Mouse (Mus musculus): ENCODE data around the gene Cilp. TPM values are rescaled to one million over a fixed set of nuclear protein-coding genes. Genes with fewer than 3 reads are reported as not detected.
"Not testable (repeated sequence)": the region's sequence is repeated elsewhere in the genome, so short reads cannot be mapped to it uniquely, and the experiment has no call there.

The Cilp gene
- 0.61 and 0.77 TPM in 2 replicates for polyA plus RNA-seq (2015; fragmentation: Nextera tagmentation; extraction: Ambion mirVana)

DNA sequence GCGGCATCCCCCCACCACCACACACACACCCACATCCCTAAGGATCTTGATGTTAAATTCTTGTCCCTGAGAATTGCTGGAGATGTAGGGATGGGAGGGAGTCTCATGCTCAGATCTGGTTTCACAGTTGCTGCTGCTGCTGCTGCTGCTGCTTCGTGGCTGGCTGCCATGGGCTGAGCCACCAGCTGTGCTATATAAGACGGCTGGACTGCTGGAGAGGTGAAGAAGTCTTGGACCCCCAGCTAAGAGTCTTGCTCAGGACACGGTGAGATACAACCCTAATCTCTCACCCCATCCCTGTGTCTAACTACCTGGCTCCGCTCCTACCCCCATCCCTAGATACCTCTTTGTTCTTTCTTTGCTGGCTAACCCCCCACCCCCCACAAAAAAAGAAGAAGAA is at the start of gene Cilp:
Gene Cilp (plus strand): TSS at position 222 of the 400 bp plus-strand sequence.
- no peak for DNase-seq (ENCODE audit: low spot score)

DNA sequence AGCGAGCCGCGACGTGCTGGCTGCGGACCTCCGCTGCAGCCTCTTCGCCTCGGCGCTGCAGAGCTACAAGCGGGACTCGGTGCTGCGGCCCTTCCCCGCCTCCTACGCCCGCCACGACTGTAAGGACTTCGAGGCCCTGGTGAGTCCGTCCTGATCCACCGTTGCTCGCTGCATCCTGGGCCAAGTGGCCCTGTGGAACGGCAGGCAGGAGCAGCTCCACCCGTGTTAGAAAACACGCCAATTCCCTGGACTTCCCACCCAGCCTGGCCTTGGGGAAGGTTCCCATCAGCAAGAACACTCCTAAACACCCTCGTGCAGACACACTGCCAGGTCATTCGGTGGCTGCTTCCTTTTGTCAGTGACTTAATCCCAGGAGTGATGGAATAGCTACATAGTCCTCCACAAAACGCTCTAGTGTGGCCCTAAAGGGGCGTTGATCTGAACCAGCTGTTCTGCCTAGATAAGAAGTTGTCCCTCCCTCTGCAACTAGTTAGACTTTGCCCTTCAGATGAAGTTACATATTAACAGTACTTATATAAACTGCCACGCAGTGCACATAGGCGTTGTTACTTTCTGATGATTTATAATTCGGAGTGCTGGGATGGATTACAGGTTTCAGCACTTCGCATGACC is 49.4 kb upstream of the Cilp start:
- no peak for DNase-seq (ENCODE audit: low spot score)

DNA sequence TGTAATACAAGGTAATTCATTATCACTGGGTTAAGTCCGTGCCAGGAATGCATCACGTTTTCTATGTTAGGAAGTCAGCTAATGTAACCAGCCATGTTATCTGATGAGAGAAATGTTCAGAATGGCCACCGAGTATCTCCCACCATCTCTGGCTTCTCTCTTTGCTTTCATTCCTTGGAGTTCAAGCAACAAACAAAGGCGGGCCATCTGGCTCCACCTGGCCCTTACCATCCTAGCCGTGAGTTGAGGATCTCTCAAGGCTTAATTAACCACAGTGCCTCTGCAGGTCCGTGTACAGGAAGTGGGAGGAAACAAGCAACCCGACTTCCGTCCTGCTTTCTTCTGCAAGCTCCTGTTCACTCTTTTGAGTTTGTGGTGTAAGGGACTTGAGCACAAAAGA is 48.0 kb upstream of the Cilp start:
- peak; percentile 71 for DNase-seq (ENCODE audit: low spot score)

DNA sequence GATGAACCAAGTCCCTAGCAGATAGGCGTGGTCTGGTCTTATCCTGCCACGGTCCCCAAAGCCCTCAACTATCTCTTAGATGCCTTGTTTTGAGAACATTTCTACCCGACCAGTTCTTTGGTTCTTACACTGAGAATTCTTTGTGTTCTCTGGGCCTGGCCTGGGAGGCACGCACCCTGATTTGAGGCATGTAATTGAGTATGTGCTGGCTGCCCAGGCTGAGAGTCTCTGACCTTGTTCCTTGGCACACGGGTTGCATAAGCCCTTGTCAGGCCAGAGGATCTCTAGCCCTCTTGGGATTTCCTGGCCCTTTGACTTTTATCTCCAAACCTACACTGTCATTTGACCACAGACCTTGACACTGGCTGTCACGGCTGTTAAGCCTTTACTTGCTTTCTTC is 47.3 kb upstream of the Cilp start:
- no peak for DNase-seq (ENCODE audit: low spot score)

DNA sequence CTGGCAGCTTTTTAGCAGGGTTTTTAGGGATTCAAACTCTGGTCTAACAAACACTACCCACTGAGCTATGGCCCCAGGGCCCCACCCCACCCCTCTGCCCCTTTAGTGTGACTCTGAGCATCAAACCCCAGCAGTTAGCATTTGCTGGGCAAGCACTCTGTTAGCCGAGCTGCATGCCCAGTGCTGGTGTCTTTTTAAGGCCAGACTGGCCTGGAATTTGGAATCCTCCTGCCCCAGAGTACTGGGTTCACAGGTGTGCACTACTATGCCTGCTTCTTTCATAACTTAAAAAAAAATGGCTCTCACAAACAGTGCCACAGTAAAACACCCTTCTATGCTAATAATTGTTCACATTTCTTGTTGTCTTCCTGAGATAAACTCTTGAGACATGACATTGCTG is 46.1 kb upstream of the Cilp start:
- no peak for DNase-seq (ENCODE audit: low spot score)

DNA sequence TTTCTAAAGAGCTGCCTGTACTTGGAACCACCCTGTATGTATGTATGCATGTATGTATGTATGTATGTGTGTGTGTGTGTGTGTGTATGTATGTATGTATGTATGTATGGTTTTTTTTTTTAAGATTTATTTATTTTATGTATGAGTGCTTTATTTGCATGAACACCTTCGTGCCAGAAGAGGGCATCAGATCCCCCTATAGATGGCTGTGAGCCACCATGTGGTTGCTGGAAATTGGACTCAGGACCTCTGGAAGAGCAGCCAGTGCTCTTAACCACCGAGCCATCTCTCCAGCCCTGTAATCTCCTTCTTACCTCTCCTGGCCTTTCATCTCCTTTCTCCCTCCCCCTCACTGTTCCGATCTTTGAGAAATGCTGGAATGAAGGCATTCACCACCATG is 44.6 kb upstream of the Cilp start:
- not testable (repeated sequence) for DNase-seq (ENCODE audit: low spot score)

DNA sequence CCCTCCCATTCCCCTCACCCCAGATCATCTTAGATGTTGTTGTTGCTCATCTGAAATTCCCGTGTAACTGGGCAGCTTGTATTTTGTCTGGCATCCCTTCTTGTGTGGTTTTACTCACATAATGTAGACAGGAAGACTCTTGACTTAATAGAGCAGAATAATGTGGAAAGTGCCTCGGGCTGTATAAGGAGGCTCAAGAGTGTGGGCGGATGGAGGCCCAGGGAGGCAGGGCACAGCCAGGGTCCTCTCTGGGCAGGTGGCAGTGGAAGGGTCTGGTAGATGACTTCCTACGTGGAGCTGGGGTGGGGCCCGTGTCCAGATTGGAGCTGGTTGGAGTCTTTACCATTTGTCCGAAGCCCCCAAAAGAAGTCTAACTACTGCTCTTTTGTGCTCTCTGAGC is 41.1 kb upstream of the Cilp start:
- DNase-seq (ENCODE audit: low spot score): no peak

DNA sequence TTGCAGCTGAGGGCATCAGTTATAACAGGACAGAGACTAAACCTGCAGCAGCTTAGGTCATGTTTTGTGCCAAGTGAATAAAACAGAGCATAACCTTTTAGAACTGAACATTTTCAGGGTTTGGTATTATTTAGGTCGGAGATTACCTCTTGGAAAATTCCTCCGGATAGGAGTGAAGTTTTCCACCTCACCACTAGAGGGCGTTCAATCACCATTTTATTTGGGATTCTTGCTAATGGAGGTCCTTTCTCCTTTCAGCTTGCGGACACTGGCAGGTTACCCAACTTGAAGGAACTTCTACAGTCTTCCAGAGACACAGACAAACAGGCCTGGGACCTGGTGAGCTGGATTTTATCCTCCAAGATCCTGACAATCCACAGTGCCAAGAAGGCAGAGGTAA is 39.2 kb upstream of the Cilp start:
- DNase-seq (ENCODE audit: low spot score): no peak

DNA sequence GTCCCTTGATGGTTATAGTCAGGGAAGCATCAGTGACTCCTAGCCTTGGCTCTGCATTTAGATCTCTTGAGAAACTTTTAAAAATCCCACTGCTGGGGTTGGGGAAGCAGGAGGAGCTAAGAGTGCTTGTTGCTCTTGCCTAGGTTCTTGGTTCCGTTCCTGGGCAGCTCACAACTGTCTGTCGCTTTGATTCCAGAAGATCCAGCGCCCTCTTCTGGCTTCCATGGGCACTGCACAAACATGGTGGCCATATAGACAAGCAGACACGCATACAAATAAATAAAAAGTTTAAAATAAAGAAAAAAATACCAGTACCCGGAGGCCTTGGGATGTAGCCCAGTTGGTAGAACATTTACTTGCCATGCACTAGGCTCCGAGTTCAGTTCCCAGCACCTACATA is 34.7 kb upstream of the Cilp start:
- DNase-seq (ENCODE audit: low spot score): no peak

DNA sequence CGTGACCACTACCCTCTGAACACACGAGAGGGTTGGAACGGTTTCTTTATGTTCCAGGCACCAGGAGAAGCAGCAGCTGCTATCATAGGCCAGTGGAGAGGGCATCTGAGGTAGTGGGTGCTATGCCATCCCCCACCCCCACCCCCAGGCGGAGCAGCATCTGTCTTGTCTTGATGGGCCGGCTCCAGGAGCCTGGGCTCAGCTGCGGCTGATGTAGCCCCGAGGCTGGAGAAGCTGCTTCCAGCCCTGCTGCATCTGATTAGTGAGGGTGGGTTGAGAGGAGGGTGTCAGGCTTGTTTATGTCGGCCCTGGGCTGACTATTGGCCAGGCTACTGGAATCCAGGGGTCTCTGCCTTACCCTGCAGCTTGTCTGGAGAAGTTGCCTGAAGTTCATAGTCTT is 33.7 kb upstream of the Cilp start:
- no peak for DNase-seq (ENCODE audit: low spot score)

DNA sequence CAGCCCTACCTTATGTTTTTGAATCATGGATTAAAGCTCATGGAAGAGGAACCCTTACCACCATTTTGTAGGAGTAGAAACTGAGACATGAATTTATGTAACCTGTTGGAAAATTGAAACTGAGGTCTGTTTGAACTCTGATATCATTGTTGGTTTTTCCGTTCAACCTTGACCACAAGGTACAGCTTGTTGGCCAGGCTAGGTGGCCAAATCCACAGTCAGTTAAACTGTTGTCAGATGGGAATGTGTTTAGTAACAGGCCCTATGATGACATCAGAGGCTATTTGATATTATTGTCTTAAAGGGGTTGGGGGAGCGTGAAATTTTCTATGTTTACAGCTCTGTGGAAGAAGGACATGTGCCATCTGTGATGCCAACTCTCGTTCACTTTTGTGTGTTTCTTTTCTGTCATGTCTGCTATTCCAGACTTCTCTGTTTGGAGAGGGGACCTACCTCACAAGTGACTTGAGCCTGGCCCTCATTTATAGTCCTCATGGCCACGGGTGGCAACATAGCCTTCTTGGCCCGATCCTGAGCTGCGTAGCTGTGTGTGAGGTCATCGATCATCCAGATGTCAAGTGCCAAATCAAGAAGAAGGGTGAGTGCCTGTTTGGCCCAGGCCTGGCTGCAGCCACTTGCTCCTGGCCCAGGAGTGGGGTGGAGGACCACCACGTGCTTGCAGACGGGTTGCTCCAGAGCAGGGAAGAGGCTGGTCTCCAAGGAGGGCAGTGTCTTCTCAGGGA is 31.6 kb upstream of the Cilp start:
- no peak for DNase-seq (ENCODE audit: low spot score)

DNA sequence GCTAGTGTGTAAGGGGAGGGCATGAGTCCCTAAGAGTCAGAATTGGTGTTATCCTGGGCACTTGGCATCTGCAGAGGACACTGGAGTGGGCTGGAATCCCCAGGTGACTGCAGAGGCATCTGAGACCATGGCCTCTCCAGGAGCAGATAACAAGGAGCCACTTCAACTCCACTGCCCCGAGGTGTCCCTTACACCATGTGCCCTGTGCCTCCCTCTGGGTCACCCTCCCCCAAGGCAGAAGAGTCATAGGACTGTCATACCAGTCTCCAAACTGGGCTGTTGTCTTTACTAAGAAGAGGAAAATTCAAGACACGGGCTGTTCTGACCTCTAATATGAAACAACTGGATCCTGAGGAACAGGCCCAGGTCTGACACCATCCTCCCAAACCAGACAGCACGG is 30.2 kb upstream of the Cilp start:
- no peak for DNase-seq (ENCODE audit: low spot score)

DNA sequence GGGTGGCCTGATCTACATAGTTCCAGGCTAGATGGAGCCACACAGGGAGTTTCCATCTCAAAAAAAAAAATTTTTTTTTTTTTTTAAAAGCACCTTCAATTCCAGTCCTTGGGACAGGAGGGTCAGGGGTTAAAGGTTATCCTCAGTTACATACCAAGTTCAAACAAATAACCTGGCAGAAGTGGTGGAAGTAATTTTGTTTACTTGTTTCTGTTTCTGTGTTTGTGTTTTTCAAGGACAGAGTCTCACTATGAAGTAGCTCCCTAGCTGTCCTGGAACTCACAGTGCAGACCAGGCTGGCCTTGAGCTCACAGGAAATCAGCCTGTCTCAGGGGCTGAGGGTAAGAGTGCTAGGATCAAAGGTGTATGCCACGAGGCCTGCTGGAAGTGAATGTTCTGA is 29.4 kb upstream of the Cilp start:
- DNase-seq (ENCODE audit: low spot score): no peak

DNA sequence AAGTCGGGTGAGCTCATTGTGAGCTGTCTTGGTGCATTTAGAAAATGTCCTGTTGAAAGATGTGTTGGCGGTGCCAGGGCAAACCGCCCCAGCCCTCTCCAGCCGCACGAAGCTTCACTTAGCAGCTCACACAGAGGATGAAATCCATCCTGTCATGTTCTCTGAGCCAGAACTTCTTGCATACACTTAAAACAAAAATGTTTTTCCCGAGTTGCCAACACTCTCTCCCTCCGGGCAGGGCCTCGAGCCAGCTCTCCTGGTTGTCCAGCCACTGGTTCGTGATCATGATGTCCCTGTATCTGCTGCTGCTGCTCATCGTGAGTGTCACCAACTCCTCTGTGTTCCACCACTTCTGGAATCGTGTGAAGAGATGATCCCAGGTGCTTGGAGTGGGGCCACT is 27.4 kb upstream of the Cilp start:
- DNase-seq (ENCODE audit: low spot score): no peak

DNA sequence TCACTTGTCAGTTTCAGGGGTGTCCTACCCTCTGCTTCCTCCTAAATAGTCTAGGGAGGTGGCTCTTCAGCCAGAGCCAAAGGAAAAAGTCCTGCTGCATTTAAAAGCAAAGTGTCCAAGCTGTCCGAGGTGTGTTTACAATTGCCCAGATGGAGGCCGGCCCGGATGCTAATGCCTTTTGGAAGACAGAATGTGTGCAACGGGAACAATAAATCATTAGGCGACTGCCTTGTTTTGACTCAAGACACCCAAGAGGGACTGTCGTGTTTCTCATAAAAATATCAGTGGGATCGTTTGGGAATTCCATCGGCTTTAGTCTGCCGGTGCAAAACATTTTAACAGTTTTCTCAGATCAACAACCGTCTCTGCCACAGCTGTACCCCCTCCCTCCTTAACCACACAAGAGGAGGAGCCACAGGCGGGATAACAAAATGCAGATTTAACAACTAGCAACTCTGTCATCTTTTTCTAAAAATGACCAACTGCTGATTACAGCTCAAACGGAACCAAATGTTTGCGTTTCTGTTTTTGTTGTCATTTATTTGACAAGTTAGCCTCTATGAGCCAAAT is 26.7 kb upstream of the Cilp start:
- DNase-seq (ENCODE audit: low spot score): no peak

DNA sequence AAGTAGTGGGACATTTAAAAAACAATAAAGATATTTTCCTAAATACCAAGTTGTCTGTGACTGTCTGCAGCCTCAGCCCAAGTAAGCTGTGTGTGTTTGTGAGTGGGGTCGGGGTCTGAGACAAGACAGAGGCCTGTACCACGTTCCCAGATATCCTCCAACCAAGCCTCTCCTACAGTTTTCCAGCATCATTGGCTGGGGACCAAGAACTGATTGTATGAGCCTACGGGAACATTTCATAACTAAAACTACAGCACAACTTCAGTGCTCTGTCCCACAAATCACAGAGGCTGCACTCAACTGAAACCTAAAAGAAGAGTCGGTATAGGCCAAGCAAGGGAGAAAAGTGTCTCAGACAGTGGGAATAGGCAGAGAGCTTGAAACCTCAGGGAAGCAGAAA is 25.8 kb upstream of the Cilp start:
- DNase-seq (ENCODE audit: low spot score): no peak

DNA sequence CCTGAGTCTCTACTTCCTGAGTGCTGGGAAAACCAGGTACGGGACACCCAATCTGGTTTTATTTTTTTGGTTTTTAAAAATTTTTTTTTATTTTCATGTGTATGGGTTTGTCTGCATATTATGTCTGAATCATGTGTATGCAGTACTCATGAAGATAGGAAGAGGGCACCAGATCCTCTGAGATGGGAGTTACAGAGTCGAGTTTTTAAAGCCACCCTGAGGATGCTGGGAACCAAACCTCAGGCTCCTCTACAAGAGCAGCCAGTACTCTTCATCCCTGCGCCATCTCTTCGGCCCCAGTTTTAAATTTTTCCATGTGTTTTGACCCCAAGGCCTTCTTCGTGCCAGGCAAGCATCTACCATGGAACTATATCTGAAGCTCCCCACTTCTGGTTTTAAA is 25.2 kb upstream of the Cilp start:
- no peak for DNase-seq (ENCODE audit: low spot score)

DNA sequence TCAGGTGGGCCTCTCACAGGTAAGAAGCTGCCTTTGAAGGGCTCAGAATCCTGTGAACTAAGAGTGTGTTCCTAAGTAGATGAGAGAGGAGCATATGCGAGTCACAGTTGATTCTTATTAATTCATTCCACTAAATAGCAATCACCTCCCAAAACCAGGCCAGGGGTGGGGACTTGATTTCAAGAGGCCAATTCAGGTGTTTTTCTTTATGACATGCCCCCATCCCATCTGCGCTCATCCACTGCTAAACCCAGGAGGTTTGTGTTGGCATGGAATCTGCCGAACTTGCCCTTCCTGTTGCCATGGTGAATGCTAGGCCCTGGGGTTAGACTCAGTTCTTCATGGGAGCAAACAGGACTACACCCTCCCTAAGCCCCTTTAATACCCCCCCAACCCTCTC is 24.4 kb upstream of the Cilp start:
- no peak for DNase-seq (ENCODE audit: low spot score)

DNA sequence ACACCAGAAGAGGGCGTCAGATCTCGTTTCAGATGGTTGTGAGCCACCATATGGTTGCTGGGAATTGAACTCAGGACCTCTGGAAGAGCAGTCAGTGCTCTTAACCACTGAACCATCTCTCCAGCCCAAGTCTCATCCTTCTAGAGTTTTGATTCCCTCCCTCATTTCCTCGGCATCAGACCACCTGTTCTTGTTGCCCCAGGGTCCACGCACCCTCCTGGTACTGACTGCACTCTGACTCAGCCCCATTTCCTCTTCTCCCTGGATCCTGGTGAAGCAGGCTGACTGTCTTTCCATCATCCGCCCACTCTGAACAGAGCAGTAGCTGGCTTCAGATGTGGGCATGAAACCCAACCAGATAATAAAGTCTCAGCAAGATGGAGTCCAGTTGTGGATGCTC is 23.0 kb upstream of the Cilp start:
- no peak for DNase-seq (ENCODE audit: low spot score)

DNA sequence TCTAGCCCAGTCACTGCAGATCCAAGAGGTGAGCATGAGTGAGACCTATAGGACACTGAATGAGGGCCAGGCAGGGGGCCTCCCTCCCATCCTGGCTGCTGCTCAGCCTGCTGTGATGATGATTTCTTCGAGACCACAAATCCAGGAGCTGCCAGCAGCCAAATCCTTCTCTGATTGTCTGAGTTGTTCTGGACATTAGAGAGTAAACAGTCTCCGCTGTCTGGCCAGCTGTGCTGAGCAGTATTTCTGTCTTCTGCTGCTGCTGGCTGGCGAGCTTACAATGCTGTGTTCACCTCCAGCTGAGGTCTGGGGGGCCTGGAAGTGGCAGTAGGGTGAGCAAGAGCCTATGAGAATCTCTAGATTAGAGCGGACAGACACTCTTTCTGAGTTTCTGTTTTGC is 21.7 kb upstream of the Cilp start:
- DNase-seq (ENCODE audit: low spot score): no peak

DNA sequence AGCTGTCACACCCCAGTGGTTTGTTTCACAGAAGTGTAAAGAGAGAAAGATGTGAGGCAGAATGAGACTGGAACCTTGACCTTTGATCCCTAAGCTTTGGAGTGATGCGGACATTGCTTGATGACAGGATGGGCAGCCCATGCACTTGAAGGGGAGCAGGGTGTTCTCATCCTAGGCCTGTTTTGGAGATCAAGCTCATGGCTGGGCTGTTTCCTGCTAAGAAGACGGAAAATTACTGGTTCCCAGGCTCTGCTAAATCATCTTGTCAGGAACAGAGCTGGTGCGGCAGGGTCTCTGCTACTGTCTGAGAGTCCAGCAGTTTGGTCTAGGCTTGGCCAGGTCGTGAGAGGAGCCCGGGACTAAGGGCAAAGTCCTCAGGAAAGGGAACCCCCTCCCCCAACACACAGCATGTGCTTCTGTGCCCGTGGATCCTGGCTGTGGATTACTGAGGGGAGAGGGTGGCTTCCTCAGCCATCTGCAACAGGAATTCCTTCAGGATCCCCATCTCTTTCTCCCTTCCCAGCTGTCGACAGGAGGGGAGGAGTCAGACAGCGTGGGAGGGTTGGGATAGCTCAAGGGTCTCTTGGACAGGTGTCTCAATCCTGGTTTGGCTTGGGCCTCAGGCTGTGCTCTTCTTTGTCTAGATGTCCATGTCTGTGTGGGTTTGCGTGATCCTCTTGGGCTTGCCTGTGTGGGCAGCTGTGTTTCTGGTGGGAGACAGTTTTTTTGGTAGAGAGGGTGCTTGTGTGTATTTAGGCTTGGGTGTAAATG is 20.8 kb upstream of the Cilp start:
- no peak for DNase-seq (ENCODE audit: low spot score)
